Mouse (Mus musculus): ENCODE data around the gene Napsa.

DNA sequence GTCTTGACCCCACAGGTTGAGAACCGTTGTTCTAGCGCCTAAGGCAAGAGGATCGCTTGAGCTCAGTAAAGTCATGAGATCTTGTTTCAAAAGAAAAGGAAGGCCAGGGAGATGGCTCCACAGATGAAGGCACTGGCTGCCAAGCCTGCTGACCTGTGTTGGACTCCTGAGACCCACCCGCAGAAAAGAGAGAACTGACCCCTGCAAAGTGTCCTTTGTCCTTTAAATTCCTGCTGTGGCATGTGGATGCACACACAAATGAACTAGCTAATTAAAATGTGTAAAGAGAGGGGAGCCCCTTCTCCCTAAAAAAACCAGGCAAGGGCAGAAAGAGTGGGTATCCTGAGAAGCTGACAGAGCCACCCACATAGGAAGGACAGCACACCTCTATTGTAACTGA lies 369 bp upstream of the Napsa start:
- no peak for TF ChIP-seq CTCF (IDR thresholded peaks at IDR 0.05; ENCODE audit: low read depth, low read length)
- no peak for TF ChIP-seq GATA1 (IDR thresholded peaks at IDR 0.05; ENCODE audit: borderline replicate concordance, low read length)
